Mouse (Mus musculus): ENCODE measurements around the gene Fkbp5. TPM values are rescaled to one million over a fixed set of nuclear protein-coding genes. Genes with fewer than 3 reads are reported as not detected.

Gene Fkbp5
- total RNA-seq, 2 experiments from 2014 or later: 107 to 115 TPM

GRCm38 (mm10) chr17:28470876-28471275, 46.5 kb downstream of the Fkbp5 start:
- intact Hi-C loops (cut with DNase I): no loop called here
- no peak for DNase-seq

GRCm38 (mm10) chr17:28467749-28468148, 49.6 kb downstream of the Fkbp5 start:
- no peak for DNase-seq
- intact Hi-C loops (cut with DNase I): no loop called here

GRCm38 (mm10) chr17:28465968-28466367, 51.4 kb downstream of the Fkbp5 start:
- intact Hi-C loops (cut with DNase I): no loop called here
- DNase-seq: no peak

- intact Hi-C loops (cut with DNase I): no loop called here
- no peak for DNase-seq
These were observed 53.5 kb downstream of the Fkbp5 start for GRCm38 (mm10) chr17:28463701-28464443.

GRCm38 (mm10) chr17:28460388-28460787, 56.9 kb downstream of the Fkbp5 start:
- no peak for DNase-seq
- intact Hi-C loops (cut with DNase I): no loop called here

- intact Hi-C loops (cut with DNase I): loop anchor here (1.0 kb wide), 1 partner anchor 48 kb away; no protein-coding TSS in a partner anchor
- DNase-seq: no peak
These were observed 62.2 kb downstream of the Fkbp5 start for GRCm38 (mm10) chr17:28455098-28455497.

GRCm38 (mm10) chr17:28452889-28453288, 64.4 kb downstream of the Fkbp5 start:
- DNase-seq: no peak
- intact Hi-C loops (cut with DNase I): no loop called here

GRCm38 (mm10) chr17:28451914-28452313, 65.4 kb downstream of the Fkbp5 start:
- intact Hi-C loops (cut with DNase I): no loop called here
- no peak for DNase-seq

- intact Hi-C loops (cut with DNase I): no loop called here
- DNase-seq: no peak
These were observed 65.8 kb downstream of the Fkbp5 start for GRCm38 (mm10) chr17:28451487-28451886.

GRCm38 (mm10) chr17:28448225-28448624, 69.1 kb downstream of the Fkbp5 start:
- intact Hi-C loops (cut with DNase I): no loop called here
- DNase-seq: no peak

- intact Hi-C loops (cut with DNase I): no loop called here
- no peak for DNase-seq
These were observed 69.5 kb downstream of the Fkbp5 start for GRCm38 (mm10) chr17:28447789-28448188.

- intact Hi-C loops (cut with DNase I): no loop called here
These were observed 70.5 kb downstream of the Fkbp5 start for GRCm38 (mm10) chr17:28446820-28447168.

GRCm38 (mm10) chr17:28445886-28446819, 71.2 kb downstream of the Fkbp5 start:
- intact Hi-C loops (cut with DNase I): no loop called here
- DNase-seq: peak; percentile 33 to 65

More at GRCm38 (mm10) chr17:28446820-28447168, 70.5 kb downstream of the Fkbp5 start:
- no peak for DNase-seq

GRCm38 (mm10) chr17:28442661-28443060, 74.7 kb downstream of the Fkbp5 start:
- intact Hi-C loops (cut with DNase I): no loop called here
- DNase-seq: no peak

GRCm38 (mm10) chr17:28438342-28439115, 78.8 kb downstream of the Fkbp5 start:
- DNase-seq: no peak
- intact Hi-C loops (cut with DNase I): no loop called here

GRCm38 (mm10) chr17:28437938-28438337, 79.4 kb downstream of the Fkbp5 start:
- intact Hi-C loops (cut with DNase I): no loop called here

GRCm38 (mm10) chr17:28434921-28435485, 82.3 kb downstream of the Fkbp5 start:
- intact Hi-C loops (cut with DNase I): no loop called here

More at GRCm38 (mm10) chr17:28437938-28438337, 79.4 kb downstream of the Fkbp5 start:
- no peak for DNase-seq

GRCm38 (mm10) chr17:28433029-28433428, 84.3 kb downstream of the Fkbp5 start:
- intact Hi-C loops (cut with DNase I): no loop called here
- DNase-seq: no peak

More at GRCm38 (mm10) chr17:28434921-28435485, 82.3 kb downstream of the Fkbp5 start:
- DNase-seq: no peak

GRCm38 (mm10) chr17:28431931-28432335, 85.4 kb downstream of the Fkbp5 start:
- intact Hi-C loops (cut with DNase I): no loop called here
- no peak for DNase-seq

- DNase-seq: no peak
- intact Hi-C loops (cut with DNase I): no loop called here
These were observed 86.3 kb downstream of the Fkbp5 start for GRCm38 (mm10) chr17:28431038-28431437.
